Mouse (Mus musculus) heart, adult 2 months (tissue): ENCODE measurements around the gene Lpar5.
"Not testable (repeated sequence)": the region's sequence is repeated elsewhere in the genome, so short reads cannot be mapped to it uniquely, and the experiment has no call there.

ENCODE experiments used
- CTCF ChIP-seq: fragments of 200-600 bp; IDR thresholded peaks from 2 replicates; pipeline ENCODE4 v1.8.1; 2022; ENCODE audit warnings: antibody characterized with exemption, mild to moderate bottlenecking, moderate library complexity
- POLR2A ChIP-seq: fragments of 200-500 bp; IDR thresholded peaks from 2 replicates; pipeline ENCODE4 v1.6.1; 2011; ENCODE audit warnings: mild to moderate bottlenecking, low read depth, low read length, control low read depth; ENCODE audit not compliant: insufficient read depth

DNA sequence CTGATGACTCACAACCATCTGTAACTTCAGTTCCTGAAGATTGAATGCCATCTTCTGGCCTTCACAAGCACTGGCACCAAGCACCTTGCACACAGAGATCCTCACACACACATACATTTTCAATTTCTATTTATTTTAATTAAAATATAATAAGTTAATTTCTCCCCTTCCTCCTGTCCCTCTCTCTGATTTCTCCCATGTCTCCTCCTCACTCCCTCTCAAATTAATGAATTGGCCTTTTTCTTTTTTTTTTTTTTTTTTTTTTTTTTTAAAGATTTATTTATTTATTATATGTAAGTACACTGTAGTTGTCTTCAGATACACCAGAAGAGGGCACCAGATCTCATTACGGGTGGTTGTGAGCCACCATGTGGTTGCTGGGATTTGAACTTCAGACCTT lies 2.5 kb upstream of the Lpar5 start:
- TF ChIP-seq POLR2A, CTCF: not testable (repeated sequence)
